Mouse (Mus musculus): ENCODE measurements around the gene Gimap1. TPM values are rescaled to one million over a fixed set of nuclear protein-coding genes. Genes with fewer than 3 reads are reported as not detected.

Gene Gimap1
- polyA plus RNA-seq, 1 experiment from 2014 or later: 3.3 TPM

GRCm38 (mm10) chr6:48785189-48785588 is 46.3 kb downstream of the Gimap1 start:
- Histone ChIP-seq H3K9me3 (no peaks in the 10 kb centered on the region), H3K9ac (no peak overlapping the region), H3K27me3 (no peaks in the 10 kb centered on the region), H3K36me3 (replicated peaks) (no peaks in the 10 kb centered on the region), H3K4me1 (no peaks in the 10 kb centered on the region), H3K4me3 (replicated peaks) (no peak overlapping the region), H3K4me2 (no peak overlapping the region), H3K27ac (no peak overlapping the region)
- no peak for ATAC-seq (ENCODE audit: low FRiP score)
- WGBS: 86% methylated on average over 1 of the region's 1 CpGs

- Histone ChIP-seq H3K9me3 (no peaks in the 10 kb centered on the region), H3K4me1 (no peaks in the 10 kb centered on the region), H3K4me2 (no peak overlapping the region), H3K9ac (no peak overlapping the region), H3K4me3 (replicated peaks) (no peak overlapping the region), H3K27me3 (no peaks in the 10 kb centered on the region), H3K27ac (no peak overlapping the region), H3K36me3 (replicated peaks) (no peaks in the 10 kb centered on the region)
- no peak for ATAC-seq (ENCODE audit: low FRiP score)
- 86% methylated on average over 2 of the region's 2 CpGs for WGBS
Observed at GRCm38 (mm10) chr6:48785601-48786000, 46.7 kb downstream of the Gimap1 start.

- H3K9ac ChIP-seq: no peak overlapping the region
- H3K27ac ChIP-seq: no peak overlapping the region
- WGBS: 75% methylated on average over 2 of the region's 2 CpGs
- H3K27me3 ChIP-seq: no peaks in the 10 kb centered on the region
- no peaks in the 10 kb centered on the region for H3K36me3 ChIP-seq (replicated peaks)
- ATAC-seq (ENCODE audit: low FRiP score): no peak
- no peaks in the 10 kb centered on the region for H3K4me1 ChIP-seq
- H3K4me2 ChIP-seq: no peak overlapping the region
- no peaks in the 10 kb centered on the region for H3K9me3 ChIP-seq
- H3K4me3 ChIP-seq (replicated peaks): no peak overlapping the region
Observed at GRCm38 (mm10) chr6:48787867-48788266, 49.0 kb downstream of the Gimap1 start.

Other genes starting within 250 kb of the Gimap1 start
- gene Atp6v0e2, start 201.4 kb upstream of the Gimap1 start, polyA plus RNA-seq (2016; fragmentation: Nextera tagmentation; extraction: Ambion mirVana): 78.6 and 88.3 TPM in 2 replicates
- 16.7 and 21.3 TPM in 2 replicates for gene Lrrc61, start 184.3 kb upstream of the Gimap1 start, polyA plus RNA-seq (2016; fragmentation: Nextera tagmentation; extraction: Ambion mirVana)
- 0.74 and 1.2 TPM in 2 replicates for gene Rarres2, start 166.3 kb upstream of the Gimap1 start, polyA plus RNA-seq (2016; fragmentation: Nextera tagmentation; extraction: Ambion mirVana)
- not detected in 2 replicates for gene Gm45021, start 149.4 kb upstream of the Gimap1 start, polyA plus RNA-seq (2016; fragmentation: Nextera tagmentation; extraction: Ambion mirVana)
- gene Repin1, start 145.2 kb upstream of the Gimap1 start, polyA plus RNA-seq (2016; fragmentation: Nextera tagmentation; extraction: Ambion mirVana): 46.7 and 50.0 TPM in 2 replicates
- not detected in 2 replicates for gene Gm44965, start 145.1 kb upstream of the Gimap1 start, polyA plus RNA-seq (2016; fragmentation: Nextera tagmentation; extraction: Ambion mirVana)
- gene Zfp775, start 137.0 kb upstream of the Gimap1 start, polyA plus RNA-seq (2016; fragmentation: Nextera tagmentation; extraction: Ambion mirVana): 13.4 and 14.9 TPM in 2 replicates
- 1.2 and 1.6 TPM in 2 replicates for gene AI854703, start 112.3 kb upstream of the Gimap1 start, polyA plus RNA-seq (2016; fragmentation: Nextera tagmentation; extraction: Ambion mirVana)
- gene Gimap8, start 91.8 kb upstream of the Gimap1 start, polyA plus RNA-seq (2016; fragmentation: Nextera tagmentation; extraction: Ambion mirVana): 0.36 TPM in 2 replicates
- gene Gimap9, start 62.9 kb upstream of the Gimap1 start, polyA plus RNA-seq (2016; fragmentation: Nextera tagmentation; extraction: Ambion mirVana): 2.0 and 2.6 TPM in 2 replicates
- 2.8 and 3.4 TPM in 2 replicates for gene Gimap4, start 54.5 kb upstream of the Gimap1 start, polyA plus RNA-seq (2016; fragmentation: Nextera tagmentation; extraction: Ambion mirVana)
- gene Gimap6, start 30.8 kb upstream of the Gimap1 start, polyA plus RNA-seq (2016; fragmentation: Nextera tagmentation; extraction: Ambion mirVana): 5.7 and 6.5 TPM in 2 replicates
- gene Gm28053, start 20.4 kb upstream of the Gimap1 start, polyA plus RNA-seq (2016; fragmentation: Nextera tagmentation; extraction: Ambion mirVana): not detected in 2 replicates
- not detected in 2 replicates for gene Gimap7, start 20.4 kb upstream of the Gimap1 start, polyA plus RNA-seq (2016; fragmentation: Nextera tagmentation; extraction: Ambion mirVana)
- gene Gimap5, start 7.1 kb downstream of the Gimap1 start, polyA plus RNA-seq (2016; fragmentation: Nextera tagmentation; extraction: Ambion mirVana): 0.50 and 1.0 TPM in 2 replicates
- not detected in 2 replicates for gene Gimap3, start 31.8 kb downstream of the Gimap1 start, polyA plus RNA-seq (2016; fragmentation: Nextera tagmentation; extraction: Ambion mirVana)
- gene Tmem176a, start 101.9 kb downstream of the Gimap1 start, polyA plus RNA-seq (2016; fragmentation: Nextera tagmentation; extraction: Ambion mirVana): 12.0 and 16.7 TPM in 2 replicates
- gene Tmem176b, start 102.4 kb downstream of the Gimap1 start, polyA plus RNA-seq (2016; fragmentation: Nextera tagmentation; extraction: Ambion mirVana): 67.1 and 77.8 TPM in 2 replicates
- gene Aoc1, start 133.8 kb downstream of the Gimap1 start, polyA plus RNA-seq (2016; fragmentation: Nextera tagmentation; extraction: Ambion mirVana): not detected in 2 replicates
- gene 1600015I10Rik, start 190.8 kb downstream of the Gimap1 start, polyA plus RNA-seq (2016; fragmentation: Nextera tagmentation; extraction: Ambion mirVana): not detected in 2 replicates
- gene Doxl2, start 235.9 kb downstream of the Gimap1 start, polyA plus RNA-seq (2016; fragmentation: Nextera tagmentation; extraction: Ambion mirVana): not detected in 2 replicates
- gene Svs1, start 247.8 kb downstream of the Gimap1 start, polyA plus RNA-seq (2016; fragmentation: Nextera tagmentation; extraction: Ambion mirVana): not detected in 2 replicates